Mouse (Mus musculus): ENCODE data around the gene Krcc1. TPM values are rescaled to one million over a fixed set of nuclear protein-coding genes. Genes with fewer than 3 reads are reported as not detected.

Gene Krcc1
- polyA plus RNA-seq, 1 experiment, result 59.1 TPM

GRCm38 (mm10) chr6:71243258-71243657 lies 28.2 kb upstream of the Krcc1 start:
- TF ChIP-seq CTCF (IDR thresholded peaks at IDR 0.05; ENCODE audit: low read depth, low read length) (no peak), POLR2A (IDR thresholded peaks at IDR 0.05; ENCODE audit: insufficient read depth, low read length) (no peak), EP300 (IDR thresholded peaks at IDR 0.05; ENCODE audit: insufficient read depth, low read depth, low read length) (no peak)

GRCm38 (mm10) chr6:71248420-71248819 lies 23.1 kb upstream of the Krcc1 start:
- H3K9ac ChIP-seq (ENCODE audit: low read depth, poor library complexity, severe bottlenecking), result no peak overlapping the region
- H3K36me3 ChIP-seq (ENCODE audit: control insufficient read depth, insufficient read depth, low read length, poor library complexity, severe bottlenecking), result no peaks in the 10 kb centered on the region
- TF ChIP-seq CTCF (IDR thresholded peaks at IDR 0.05; ENCODE audit: low read depth, low read length), result no peak
- no peak for TF ChIP-seq POLR2A (IDR thresholded peaks at IDR 0.05; ENCODE audit: insufficient read depth, low read length)
- TF ChIP-seq EP300 (IDR thresholded peaks at IDR 0.05; ENCODE audit: insufficient read depth, low read depth, low read length), result no peak
- H3K27ac ChIP-seq (ENCODE audit: insufficient read depth, low read length), result no peak overlapping the region
- no peak overlapping the region for H3K4me3 ChIP-seq (ENCODE audit: low read depth, low read length)
- H3K27me3 ChIP-seq (ENCODE audit: control insufficient read depth, insufficient read depth, low read length, poor library complexity, severe bottlenecking), result no peaks in the 10 kb centered on the region
- H3K4me1 ChIP-seq (ENCODE audit: control insufficient read depth, insufficient read depth, low read length), result no peaks in the 10 kb centered on the region
- H3K9me3 ChIP-seq (replicated peaks; ENCODE audit: control insufficient read depth, insufficient read depth, low read length, poor library complexity, severe bottlenecking), result no peaks in the 10 kb centered on the region

More at GRCm38 (mm10) chr6:71243258-71243657, 28.2 kb upstream of the Krcc1 start:
- Histone ChIP-seq H3K4me1 (ENCODE audit: control insufficient read depth, insufficient read depth, low read length) (no peaks in the 10 kb centered on the region), H3K27me3 (ENCODE audit: control insufficient read depth, insufficient read depth, low read length, poor library complexity, severe bottlenecking) (0 out of 2 replicates have a peak, but pooled peaks cover 1% of the 10 kb centered on the region), H3K27ac (ENCODE audit: insufficient read depth, low read length) (no peak overlapping the region), H3K4me3 (ENCODE audit: low read depth, low read length) (no peak overlapping the region), H3K36me3 (ENCODE audit: control insufficient read depth, insufficient read depth, low read length, poor library complexity, severe bottlenecking) (no peaks in the 10 kb centered on the region), H3K9me3 (replicated peaks; ENCODE audit: control insufficient read depth, insufficient read depth, low read length, poor library complexity, severe bottlenecking) (no peaks in the 10 kb centered on the region), H3K9ac (ENCODE audit: low read depth, poor library complexity, severe bottlenecking) (no peak overlapping the region)

GRCm38 (mm10) chr6:71249615-71250014 lies 21.9 kb upstream of the Krcc1 start:
- Histone ChIP-seq H3K27me3 (ENCODE audit: control insufficient read depth, insufficient read depth, low read length, poor library complexity, severe bottlenecking) (no peaks in the 10 kb centered on the region), H3K9me3 (replicated peaks; ENCODE audit: control insufficient read depth, insufficient read depth, low read length, poor library complexity, severe bottlenecking) (no peaks in the 10 kb centered on the region), H3K4me1 (ENCODE audit: control insufficient read depth, insufficient read depth, low read length) (no peaks in the 10 kb centered on the region), H3K36me3 (ENCODE audit: control insufficient read depth, insufficient read depth, low read length, poor library complexity, severe bottlenecking) (no peaks in the 10 kb centered on the region), H3K4me3 (ENCODE audit: low read depth, low read length) (no peak overlapping the region), H3K27ac (ENCODE audit: insufficient read depth, low read length) (no peak overlapping the region), H3K9ac (ENCODE audit: low read depth, poor library complexity, severe bottlenecking) (no peak overlapping the region)
- TF ChIP-seq EP300 (IDR thresholded peaks at IDR 0.05; ENCODE audit: insufficient read depth, low read depth, low read length) (no peak), POLR2A (IDR thresholded peaks at IDR 0.05; ENCODE audit: insufficient read depth, low read length) (no peak), CTCF (IDR thresholded peaks at IDR 0.05; ENCODE audit: low read depth, low read length) (no peak)

GRCm38 (mm10) chr6:71250951-71251350 lies 20.5 kb upstream of the Krcc1 start:
- H3K9ac ChIP-seq (ENCODE audit: low read depth, poor library complexity, severe bottlenecking), result no peak overlapping the region
- H3K9me3 ChIP-seq (replicated peaks; ENCODE audit: control insufficient read depth, insufficient read depth, low read length, poor library complexity, severe bottlenecking), result no peaks in the 10 kb centered on the region
- TF ChIP-seq EP300 (IDR thresholded peaks at IDR 0.05; ENCODE audit: insufficient read depth, low read depth, low read length) (no peak), CTCF (IDR thresholded peaks at IDR 0.05; ENCODE audit: low read depth, low read length) (no peak), POLR2A (IDR thresholded peaks at IDR 0.05; ENCODE audit: insufficient read depth, low read length) (no peak)

GRCm38 (mm10) chr6:71254456-71254855 lies 17.0 kb upstream of the Krcc1 start:
- Histone ChIP-seq H3K9me3 (replicated peaks; ENCODE audit: control insufficient read depth, insufficient read depth, low read length, poor library complexity, severe bottlenecking) (no peaks in the 10 kb centered on the region), H3K27me3 (ENCODE audit: control insufficient read depth, insufficient read depth, low read length, poor library complexity, severe bottlenecking) (no peaks in the 10 kb centered on the region), H3K4me1 (ENCODE audit: control insufficient read depth, insufficient read depth, low read length) (no peaks in the 10 kb centered on the region), H3K27ac (ENCODE audit: insufficient read depth, low read length) (no peak overlapping the region), H3K36me3 (ENCODE audit: control insufficient read depth, insufficient read depth, low read length, poor library complexity, severe bottlenecking) (no peaks in the 10 kb centered on the region), H3K9ac (ENCODE audit: low read depth, poor library complexity, severe bottlenecking) (no peak overlapping the region), H3K4me3 (ENCODE audit: low read depth, low read length) (no peak overlapping the region)
- TF ChIP-seq CTCF (IDR thresholded peaks at IDR 0.05; ENCODE audit: low read depth, low read length) (no peak), POLR2A (IDR thresholded peaks at IDR 0.05; ENCODE audit: insufficient read depth, low read length) (no peak), EP300 (IDR thresholded peaks at IDR 0.05; ENCODE audit: insufficient read depth, low read depth, low read length) (no peak)

More at GRCm38 (mm10) chr6:71250951-71251350, 20.5 kb upstream of the Krcc1 start:
- H3K27me3 ChIP-seq (ENCODE audit: control insufficient read depth, insufficient read depth, low read length, poor library complexity, severe bottlenecking), result no peaks in the 10 kb centered on the region
- no peak overlapping the region for H3K4me3 ChIP-seq (ENCODE audit: low read depth, low read length)
- H3K36me3 ChIP-seq (ENCODE audit: control insufficient read depth, insufficient read depth, low read length, poor library complexity, severe bottlenecking), result no peaks in the 10 kb centered on the region
- no peaks in the 10 kb centered on the region for H3K4me1 ChIP-seq (ENCODE audit: control insufficient read depth, insufficient read depth, low read length)
- H3K27ac ChIP-seq (ENCODE audit: insufficient read depth, low read length), result no peak overlapping the region

- H3K27me3 ChIP-seq (ENCODE audit: control insufficient read depth, insufficient read depth, low read length, poor library complexity, severe bottlenecking), result no peaks in the 10 kb centered on the region
- no peaks in the 10 kb centered on the region for H3K36me3 ChIP-seq (ENCODE audit: control insufficient read depth, insufficient read depth, low read length, poor library complexity, severe bottlenecking)
- no peak overlapping the region for H3K27ac ChIP-seq (ENCODE audit: insufficient read depth, low read length)
- TF ChIP-seq CTCF (IDR thresholded peaks at IDR 0.05; ENCODE audit: low read depth, low read length), result no peak
- TF ChIP-seq POLR2A (IDR thresholded peaks at IDR 0.05; ENCODE audit: insufficient read depth, low read length), result no peak
- no peak for TF ChIP-seq EP300 (IDR thresholded peaks at IDR 0.05; ENCODE audit: insufficient read depth, low read depth, low read length)
- no peak overlapping the region for H3K9ac ChIP-seq (ENCODE audit: low read depth, poor library complexity, severe bottlenecking)
- no peaks in the 10 kb centered on the region for H3K9me3 ChIP-seq (replicated peaks; ENCODE audit: control insufficient read depth, insufficient read depth, low read length, poor library complexity, severe bottlenecking)
- H3K4me3 ChIP-seq (ENCODE audit: low read depth, low read length), result no peak overlapping the region
- H3K4me1 ChIP-seq (ENCODE audit: control insufficient read depth, insufficient read depth, low read length), result no peaks in the 10 kb centered on the region
Observed at GRCm38 (mm10) chr6:71256166-71256565, 15.3 kb upstream of the Krcc1 start.

Data from ES-Bruce4 (cell line).